Mouse (Mus musculus): ENCODE data around the gene Rgs6.

Rgs6 gene

GRCm38 (mm10) chr12:82880711-82881110 is 292.6 kb downstream of the Rgs6 start:
- DNase-seq, result no peak

- DNase-seq, result no peak
Observed at GRCm38 (mm10) chr12:82883079-82883478, 295.0 kb downstream of the Rgs6 start.

GRCm38 (mm10) chr12:82894971-82895838 is 307.1 kb downstream of the Rgs6 start:
- no peak for DNase-seq

- DNase-seq, result no peak
Observed at GRCm38 (mm10) chr12:82905773-82906172, 317.7 kb downstream of the Rgs6 start.

- DNase-seq, result no peak
Observed at GRCm38 (mm10) chr12:82910846-82911245, 322.8 kb downstream of the Rgs6 start.

GRCm38 (mm10) chr12:82914127-82914526 is 326.0 kb downstream of the Rgs6 start:
- no peak for DNase-seq

- no peak for DNase-seq
Observed at GRCm38 (mm10) chr12:82920146-82920545, 332.1 kb downstream of the Rgs6 start.

GRCm38 (mm10) chr12:82921287-82922015 is 333.4 kb downstream of the Rgs6 start:
- DNase-seq, result no peak

GRCm38 (mm10) chr12:82922856-82923506 is 334.9 kb downstream of the Rgs6 start:
- no peak for DNase-seq

GRCm38 (mm10) chr12:82932706-82933461 is 344.8 kb downstream of the Rgs6 start:
- no peak for DNase-seq

- DNase-seq, result no peak
Observed at GRCm38 (mm10) chr12:82935121-82935762, 347.1 kb downstream of the Rgs6 start.

- no peak for DNase-seq
Observed at GRCm38 (mm10) chr12:82935767-82936166, 347.7 kb downstream of the Rgs6 start.

- no peak for DNase-seq
Observed at GRCm38 (mm10) chr12:82940461-82940860, 352.4 kb downstream of the Rgs6 start.

GRCm38 (mm10) chr12:82946507-82946906 is 358.4 kb downstream of the Rgs6 start:
- peak; percentile 44 to 60 for DNase-seq

GRCm38 (mm10) chr12:82961111-82961510 is 373.0 kb downstream of the Rgs6 start:
- peak; percentile 63 to 77 for DNase-seq

GRCm38 (mm10) chr12:82961852-82962251 is 373.8 kb downstream of the Rgs6 start:
- no peak for DNase-seq

- DNase-seq, result no peak
Observed at GRCm38 (mm10) chr12:82970521-82971105, 382.5 kb downstream of the Rgs6 start.

GRCm38 (mm10) chr12:82971176-82971575 is 383.1 kb downstream of the Rgs6 start:
- DNase-seq, result no peak

GRCm38 (mm10) chr12:82972661-82973060 is 384.6 kb downstream of the Rgs6 start:
- no peak for DNase-seq

- DNase-seq, result no peak
Observed at GRCm38 (mm10) chr12:82973771-82974170, 385.7 kb downstream of the Rgs6 start.

- DNase-seq, result no peak
Observed at GRCm38 (mm10) chr12:82978275-82978674, 390.2 kb downstream of the Rgs6 start.

- DNase-seq, result no peak
Observed at GRCm38 (mm10) chr12:82982716-82983115, 394.6 kb downstream of the Rgs6 start.
